ENCODE assay signal across 12 mouse cellular contexts in genomic region chr9:86961663-86962062, GRCm38 (mm10). TPM values are rescaled to one million over a fixed set of nuclear protein-coding genes. Genes with fewer than 3 reads are reported as not detected.
DNase-seq lines count a peak whose midpoint lies in the region; ATAC-seq and TF ChIP-seq lines count a peak whose summit lies in the region.
"Had no signal": no experiment of that assay in that cellular context is flagged by ENCODE, and none has a peak within 500 bp of the region (broad histone marks: within the 10 kb centered on the region; RNA-seq: fewer than 3 reads in every experiment).

No protein-coding gene starts in this region.

- WGBS in neural tube, embryonic 15.5 days: 83% methylated on average over 3 of the region's 3 CpGs
- 45% methylated on average over 3 of the region's 3 CpGs for WGBS in stomach, postnatal 0 days
- WGBS in lung, adult 2 months: 56% methylated on average over 3 of the region's 3 CpGs

- H3K4me3 ChIP-seq in neural tube, embryonic 15.5 days (replicated peaks): no peak overlapping the region
- no peak overlapping the region for H3K4me3 ChIP-seq in stomach, postnatal 0 days (ENCODE audit: low read depth, low read length)
- H3K4me3 ChIP-seq in lung, adult 2 months (replicated peaks; ENCODE audit: extremely low read depth, low read depth, low read length): no peak overlapping the region
- H3K4me3 ChIP-seq: embryonic facial prominence, embryonic 13.5 days; neural tube, embryonic 12.5 days had no signal

- DNase-seq in neural tube, embryonic 10.5 days (ENCODE audit: extremely low spot score, low spot score): peak; percentile 24
- peak; percentile 67 to 73 for DNase-seq in cerebellum, adult 18-20 months
- DNase-seq in gastrocnemius, postnatal 25 days: peak; percentile 28
- peak; percentile 42 for DNase-seq in right cerebral cortex, postnatal 25 days
- DNase-seq in heart, adult 18-20 months: no peak
- no peak for DNase-seq in stomach, postnatal 0 days (ENCODE audit: low spot score)
- no peak for DNase-seq in lung, adult 2 months

- H3K4me1 ChIP-seq in neural tube, embryonic 15.5 days: no peaks in the 10 kb centered on the region
- H3K4me1 ChIP-seq in stomach, postnatal 0 days (replicated peaks; ENCODE audit: control insufficient read depth, insufficient read depth): no peaks in the 10 kb centered on the region
- no peaks in the 10 kb centered on the region for H3K4me1 ChIP-seq in lung, adult 2 months (ENCODE audit: control insufficient read depth, insufficient read depth, low read length)
- H3K4me1 ChIP-seq: neural tube, embryonic 12.5 days had no signal

- H3K9ac ChIP-seq in neural tube, embryonic 15.5 days (replicated peaks): no peak overlapping the region
- H3K9ac ChIP-seq in stomach, postnatal 0 days (ENCODE audit: low read length): no peak overlapping the region
- H3K9ac ChIP-seq: embryonic facial prominence, embryonic 13.5 days; neural tube, embryonic 12.5 days had no signal

- no peaks in the 10 kb centered on the region for H3K36me3 ChIP-seq in neural tube, embryonic 15.5 days
- H3K36me3 ChIP-seq in stomach, postnatal 0 days (ENCODE audit: control insufficient read depth, insufficient read depth, low read length): no peaks in the 10 kb centered on the region
- H3K36me3 ChIP-seq: embryonic facial prominence, embryonic 13.5 days; neural tube, embryonic 12.5 days had no signal

- no peak overlapping the region for H3K27ac ChIP-seq in neural tube, embryonic 15.5 days (replicated peaks)
- H3K27ac ChIP-seq in stomach, postnatal 0 days (replicated peaks): no peak overlapping the region
- H3K27ac ChIP-seq: embryonic facial prominence, embryonic 13.5 days; neural tube, embryonic 12.5 days had no signal

- no peak for ATAC-seq in neural tube, embryonic 15.5 days (ENCODE audit: low FRiP score)
- no peak for ATAC-seq in stomach, postnatal 0 days (ENCODE audit: low FRiP score, low TSS enrichment)

- H3K27me3 ChIP-seq in neural tube, embryonic 15.5 days (replicated peaks): no peaks in the 10 kb centered on the region
- H3K27me3 ChIP-seq in stomach, postnatal 0 days (ENCODE audit: control insufficient read depth, insufficient read depth, low read length): no peaks in the 10 kb centered on the region
- H3K27me3 ChIP-seq: embryonic facial prominence, embryonic 13.5 days; neural tube, embryonic 12.5 days had no signal

- no peak for TF ChIP-seq CTCF in stomach, postnatal 0 days (IDR thresholded peaks at IDR 0.05; ENCODE audit: low read depth)
- TF ChIP-seq CTCF in lung, adult 2 months (IDR thresholded peaks at IDR 0.05; ENCODE audit: insufficient read depth, low read length): no peak

- H3K9me3 ChIP-seq in neural tube, embryonic 15.5 days (replicated peaks): no peaks in the 10 kb centered on the region
- H3K9me3 ChIP-seq in stomach, postnatal 0 days (ENCODE audit: control insufficient read depth, low read length): no peaks in the 10 kb centered on the region
- H3K9me3 ChIP-seq: embryonic facial prominence, embryonic 13.5 days; neural tube, embryonic 12.5 days had no signal

- TF ChIP-seq EP300 in stomach, postnatal 0 days (optimal IDR thresholded peaks at IDR 0.05): no peak

- TF ChIP-seq POLR2A in lung, adult 2 months (IDR thresholded peaks at IDR 0.05; ENCODE audit: borderline replicate concordance, extremely low read depth, low read depth, low read length): no peak

- no peak overlapping the region for H3K4me2 ChIP-seq in neural tube, embryonic 15.5 days
- no peak overlapping the region for H3K4me2 ChIP-seq in stomach, postnatal 0 days (replicated peaks; ENCODE audit: low read depth)
- H3K4me2 ChIP-seq: embryonic facial prominence, embryonic 13.5 days; liver, embryonic 11.5 days; neural tube, embryonic 12.5 days had no signal

RNA-seq across cellular contexts. Expression of gene Ripply2, which starts 53.7 kb away (rescaled TPM):
- polyA plus RNA-seq in neural tube, embryonic 15.5 days (2015; fragmentation: Nextera tagmentation; extraction: Ambion mirVana): 7.3 and 10.7 TPM in 2 replicates
- not detected for total RNA-seq in gastrocnemius, postnatal 25 days (2021)
- total RNA-seq in heart, adult 18-20 months (2021): not detected
- polyA plus RNA-seq in stomach, postnatal 0 days (2015; fragmentation: Nextera tagmentation; extraction: Ambion mirVana): 0.27 and 0.38 TPM in 2 replicates
- polyA plus RNA-seq in lung, adult 2 months (2012; rRNA removed): not detected in 2 replicates
- polyA plus RNA-seq: embryonic facial prominence, embryonic 13.5 days; liver, embryonic 11.5 days; testis, adult 2 months had no signal

Comparison
In these comparisons a context has a peak if more than half of its experiments do, and no peak if none do; other contexts are left out.
1. DNase-seq: peak in neural tube, embryonic 10.5 days (single experiment), cerebellum, adult 18-20 months (2 of 2), gastrocnemius, postnatal 25 days (single experiment) and right cerebral cortex, postnatal 25 days (single experiment); none in heart, adult 18-20 months (0 of 2), stomach, postnatal 0 days (single experiment) and lung, adult 2 months (single experiment).